Mouse (Mus musculus): ENCODE results near the gene Egln3. TPM values are rescaled to one million over a fixed set of nuclear protein-coding genes. Genes with fewer than 3 reads are reported as not detected.

Gene Egln3
- polyA plus RNA-seq, 1 experiment, result 9.9 TPM

GRCm38 (mm10) chr12:54192305-54192661 lies 11.4 kb downstream of the Egln3 start:
- Histone ChIP-seq H3K4me1 (ENCODE audit: control insufficient read depth, insufficient read depth, insufficient read length, low read length) (peaks cover 9% of the 10 kb centered on the region; the same call in 1 of the 2 replicates), H3K27ac (replicated peaks; ENCODE audit: low read depth, low read length) (no peak overlapping the region), H3K4me3 (ENCODE audit: insufficient read depth, low read depth, low read length) (no peak overlapping the region)

DNA sequence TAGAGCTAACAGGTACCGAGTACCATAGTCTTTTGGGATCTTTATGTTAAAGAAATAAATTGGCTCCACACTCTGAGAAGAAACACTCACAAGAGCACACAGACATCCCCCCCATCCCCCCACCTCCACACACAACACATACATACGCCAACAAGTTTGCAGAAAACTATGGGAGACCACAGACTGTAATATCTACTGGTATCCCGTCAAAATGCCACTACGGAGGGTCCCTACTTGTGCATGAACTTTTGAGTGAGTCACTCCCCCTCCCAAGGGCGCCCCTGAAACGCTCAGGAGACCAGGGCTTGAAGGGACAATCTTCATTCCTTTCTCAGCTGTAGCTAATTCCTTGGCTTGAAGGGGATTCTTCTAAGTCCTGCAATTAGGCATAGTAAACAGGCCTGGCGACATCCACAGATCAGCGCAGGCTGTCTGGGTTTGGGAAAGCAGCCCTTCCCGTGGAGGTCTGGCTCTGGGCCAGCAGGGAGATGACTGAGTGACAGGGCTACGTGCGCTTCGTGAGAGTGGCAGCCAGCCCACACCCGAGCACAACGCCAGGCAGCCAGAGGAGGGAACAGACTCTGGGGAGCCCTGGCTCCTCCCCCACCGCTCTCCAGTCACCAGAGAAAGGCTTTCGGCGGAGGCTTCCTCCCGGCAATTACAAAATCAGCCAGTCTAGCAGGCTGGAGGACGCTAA lies 11.9 kb downstream of the Egln3 start:
- Histone ChIP-seq H3K4me3 (ENCODE audit: insufficient read depth, low read depth, low read length) (peak overlapping the region; percentile 8), H3K4me1 (ENCODE audit: control insufficient read depth, insufficient read depth, insufficient read length, low read length) (peaks cover 9% of the 10 kb centered on the region; the same call in 1 of the 2 replicates), H3K27ac (replicated peaks; ENCODE audit: low read depth, low read length) (no peak overlapping the region)

- Histone ChIP-seq H3K4me1 (ENCODE audit: control insufficient read depth, insufficient read depth, insufficient read length, low read length) (peaks cover 9% of the 10 kb centered on the region; the same call in 1 of the 2 replicates), H3K27ac (replicated peaks; ENCODE audit: low read depth, low read length) (no peak overlapping the region), H3K4me3 (ENCODE audit: insufficient read depth, low read depth, low read length) (no peak overlapping the region)
These were observed 12.5 kb downstream of the Egln3 start for GRCm38 (mm10) chr12:54191181-54191580.

DNA sequence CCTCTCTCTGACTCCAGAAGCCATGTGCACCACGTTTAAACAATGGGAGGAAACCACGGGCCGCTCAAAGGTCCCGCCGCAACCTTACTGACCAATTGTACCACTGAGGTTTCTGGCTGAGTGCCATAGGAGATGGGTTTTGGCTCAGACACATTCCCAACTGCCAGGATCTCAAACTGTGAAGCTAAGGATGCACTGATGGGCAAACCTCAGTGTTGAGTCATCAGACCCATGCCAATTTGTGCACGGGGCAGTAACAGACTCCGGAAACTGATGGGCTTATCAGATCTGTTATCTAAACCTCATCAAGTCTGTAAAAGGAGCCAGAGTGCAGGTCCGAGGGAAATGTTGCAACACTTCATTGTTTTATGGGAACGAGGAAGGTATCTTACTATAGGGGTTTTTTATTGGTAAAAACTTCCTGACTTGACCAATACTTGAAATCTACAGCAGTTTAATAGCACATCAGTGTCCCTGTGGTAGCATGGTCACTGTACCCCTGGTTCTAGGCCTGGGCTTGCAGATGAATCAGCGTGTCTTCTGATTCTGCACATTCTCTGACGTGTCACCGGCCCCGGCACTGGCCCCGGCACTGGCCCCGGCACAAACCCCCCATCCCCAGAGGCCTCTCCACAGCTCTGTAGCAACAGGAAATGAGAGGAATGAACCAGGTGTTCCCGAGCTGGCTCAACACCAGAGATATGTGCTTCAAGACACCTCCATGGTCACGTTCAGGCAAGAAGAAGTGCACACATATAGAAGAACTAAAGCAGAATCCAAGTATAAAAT lies 15.7 kb downstream of the Egln3 start:
- Histone ChIP-seq H3K4me3 (ENCODE audit: insufficient read depth, low read depth, low read length) (no peak overlapping the region), H3K4me1 (ENCODE audit: control insufficient read depth, insufficient read depth, insufficient read length, low read length) (peaks cover 9% of the 10 kb centered on the region; the same call in 1 of the 2 replicates), H3K27ac (replicated peaks; ENCODE audit: low read depth, low read length) (no peak overlapping the region)

- H3K4me3 ChIP-seq (ENCODE audit: insufficient read depth, low read depth, low read length), result no peak overlapping the region
- H3K27ac ChIP-seq (replicated peaks; ENCODE audit: low read depth, low read length), result no peak overlapping the region
- H3K4me1 ChIP-seq (ENCODE audit: control insufficient read depth, insufficient read depth, insufficient read length, low read length), result peaks cover 9% of the 10 kb centered on the region; the same call in 1 of the 2 replicates
These were observed 16.6 kb downstream of the Egln3 start for GRCm38 (mm10) chr12:54186926-54187623.

DNA sequence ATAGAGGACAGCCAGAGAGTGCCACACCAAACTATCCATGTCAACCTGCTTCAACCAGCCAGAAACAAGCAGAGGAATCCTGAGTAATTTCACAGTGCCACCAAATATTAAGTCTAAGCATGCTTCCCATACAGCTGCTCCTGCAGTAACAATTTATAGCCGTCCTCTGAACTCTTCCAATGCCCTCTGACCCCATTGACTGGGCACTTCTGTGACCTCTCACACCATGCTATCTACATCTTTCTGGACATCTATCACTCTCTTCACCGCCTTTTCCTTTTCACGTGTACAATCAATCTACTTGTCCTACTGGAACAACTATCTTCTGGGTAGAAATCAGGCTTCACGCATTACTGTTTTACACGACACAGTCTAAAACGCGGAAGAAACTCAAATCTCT lies 19.4 kb downstream of the Egln3 start:
- H3K27ac ChIP-seq (replicated peaks; ENCODE audit: low read depth, low read length), result no peak overlapping the region
- H3K4me1 ChIP-seq (ENCODE audit: control insufficient read depth, insufficient read depth, insufficient read length, low read length), result no peaks in the 10 kb centered on the region
- H3K4me3 ChIP-seq (ENCODE audit: insufficient read depth, low read depth, low read length), result no peak overlapping the region

DNA sequence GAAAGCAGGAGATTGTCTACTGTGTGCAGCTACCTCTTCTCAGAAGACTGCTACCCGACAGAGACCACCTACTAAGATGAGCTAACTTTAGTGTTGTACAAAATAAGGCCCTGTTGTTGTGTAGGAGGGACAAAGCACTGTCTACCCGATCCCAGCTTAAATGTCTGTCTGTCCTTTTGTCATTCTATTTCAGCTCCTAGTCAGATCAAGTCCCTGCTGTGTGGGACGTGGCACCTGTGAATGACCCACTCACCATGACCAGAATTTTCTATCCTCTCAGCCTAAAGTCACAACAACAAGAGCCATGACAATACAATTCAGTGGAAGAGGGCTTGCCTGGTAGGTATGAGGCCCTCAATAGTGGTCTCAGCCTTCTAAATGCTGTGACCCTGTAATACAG lies 25.3 kb downstream of the Egln3 start:
- H3K4me3 ChIP-seq (ENCODE audit: insufficient read depth, low read depth, low read length), result no peak overlapping the region
- no peak overlapping the region for H3K27ac ChIP-seq (replicated peaks; ENCODE audit: low read depth, low read length)
- no peaks in the 10 kb centered on the region for H3K4me1 ChIP-seq (ENCODE audit: control insufficient read depth, insufficient read depth, insufficient read length, low read length)

- H3K27ac ChIP-seq (replicated peaks; ENCODE audit: low read depth, low read length), result no peak overlapping the region
- H3K4me3 ChIP-seq (ENCODE audit: insufficient read depth, low read depth, low read length), result no peak overlapping the region
These were observed 34.9 kb downstream of the Egln3 start for GRCm38 (mm10) chr12:54168786-54169185.

GRCm38 (mm10) chr12:54167737-54168136 lies 35.9 kb downstream of the Egln3 start:
- Histone ChIP-seq H3K4me3 (ENCODE audit: insufficient read depth, low read depth, low read length) (no peak overlapping the region), H3K4me1 (ENCODE audit: control insufficient read depth, insufficient read depth, insufficient read length, low read length) (no peaks in the 10 kb centered on the region), H3K27ac (replicated peaks; ENCODE audit: low read depth, low read length) (no peak overlapping the region)

More at GRCm38 (mm10) chr12:54168786-54169185, 34.9 kb downstream of the Egln3 start:
- H3K4me1 ChIP-seq (ENCODE audit: control insufficient read depth, insufficient read depth, insufficient read length, low read length), result no peaks in the 10 kb centered on the region

DNA sequence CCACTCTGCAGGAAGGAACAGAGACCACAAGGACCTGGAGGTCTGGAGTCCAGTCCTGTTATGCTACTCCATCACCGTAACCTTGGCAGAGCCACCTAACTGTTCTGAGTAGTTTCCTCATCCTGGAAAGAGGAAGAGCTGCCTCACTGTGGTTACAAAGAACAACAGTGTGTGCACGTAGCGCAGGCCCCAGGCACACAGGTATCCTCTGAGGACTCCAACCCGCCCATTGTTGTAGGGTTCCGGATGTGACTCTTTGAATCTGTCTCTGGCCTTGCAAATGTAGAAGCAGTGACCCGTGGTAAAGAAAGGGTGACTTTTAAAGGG lies 39.0 kb downstream of the Egln3 start:
- no peaks in the 10 kb centered on the region for H3K4me1 ChIP-seq (ENCODE audit: control insufficient read depth, insufficient read depth, insufficient read length, low read length)

DNA sequence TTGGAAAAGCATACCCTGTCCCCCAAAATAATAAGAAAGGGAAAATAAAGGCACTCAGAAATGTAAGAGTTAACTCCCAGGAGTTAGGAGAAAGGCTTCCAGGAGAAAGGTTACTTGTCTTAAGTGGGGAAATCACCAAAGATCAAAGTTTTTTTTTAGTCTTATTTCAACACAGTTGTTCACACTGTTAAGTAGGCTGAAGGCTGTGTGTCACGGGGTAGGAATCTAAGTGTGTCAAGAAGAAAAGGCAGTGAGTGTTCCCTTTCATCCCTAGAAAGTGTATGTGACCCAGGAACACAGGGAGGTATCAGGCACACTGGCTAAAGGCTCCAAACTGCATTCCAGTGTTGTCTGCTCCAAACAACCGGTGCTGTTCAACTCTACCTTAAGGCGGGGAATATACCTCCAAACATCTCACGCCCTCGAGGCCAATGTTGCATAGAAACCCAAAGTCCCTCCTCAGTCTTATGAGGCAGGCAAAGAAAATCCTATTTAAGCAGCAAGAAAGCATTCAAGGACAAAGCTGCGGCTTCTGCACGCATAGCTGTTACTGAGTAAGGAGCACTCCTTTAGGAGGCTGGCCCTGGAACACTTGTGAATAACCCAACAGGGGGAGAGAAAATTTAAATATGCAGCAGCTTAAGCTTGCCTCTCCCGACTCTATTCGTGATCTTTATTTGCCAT lies 39.5 kb downstream of the Egln3 start:
- no peaks in the 10 kb centered on the region for H3K4me1 ChIP-seq (ENCODE audit: control insufficient read depth, insufficient read depth, insufficient read length, low read length)
- H3K4me3 ChIP-seq (ENCODE audit: insufficient read depth, low read depth, low read length), result 0 out of 2 replicates have a peak overlapping the region, but pooled peaks have one; percentile 16
- 0 out of 2 replicates have a peak overlapping the region, but pooled peaks have one; percentile 13 for H3K27ac ChIP-seq (replicated peaks; ENCODE audit: low read depth, low read length)

More for the DNA sequence above, 39.0 kb downstream of the Egln3 start:
- no peak overlapping the region for H3K4me3 ChIP-seq (ENCODE audit: insufficient read depth, low read depth, low read length)
- H3K27ac ChIP-seq (replicated peaks; ENCODE audit: low read depth, low read length), result no peak overlapping the region

GRCm38 (mm10) chr12:54163166-54163565 lies 40.5 kb downstream of the Egln3 start:
- H3K27ac ChIP-seq (replicated peaks; ENCODE audit: low read depth, low read length), result peak overlapping the region; percentile 32
- H3K4me1 ChIP-seq (ENCODE audit: control insufficient read depth, insufficient read depth, insufficient read length, low read length), result no peaks in the 10 kb centered on the region
- H3K4me3 ChIP-seq (ENCODE audit: insufficient read depth, low read depth, low read length), result peak overlapping the region; percentile 31

DNA sequence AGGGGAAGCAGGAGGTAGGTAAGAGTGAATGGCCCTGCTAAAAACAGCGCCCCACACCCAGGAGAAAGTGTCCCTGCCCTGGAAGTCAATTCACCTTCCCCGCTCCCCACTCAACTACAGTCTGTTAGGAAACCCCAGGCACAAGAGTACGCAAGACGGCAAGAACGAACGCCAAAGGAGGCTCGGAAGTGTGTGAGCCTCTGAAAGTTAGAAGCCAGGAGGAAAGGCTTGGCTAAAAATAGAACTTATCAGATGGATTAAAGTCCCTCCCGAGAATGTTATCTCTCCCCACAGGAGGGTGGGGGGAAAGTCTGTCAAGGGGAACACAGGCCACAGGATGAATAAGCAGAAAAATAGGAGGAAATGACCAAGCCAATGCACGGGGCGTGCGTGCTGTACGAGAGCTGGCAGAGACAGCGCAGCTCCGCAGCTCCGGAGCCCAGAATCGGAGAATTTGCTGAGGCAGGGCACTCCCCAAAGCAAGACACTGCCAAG lies 41.0 kb downstream of the Egln3 start:
- Histone ChIP-seq H3K27ac (replicated peaks; ENCODE audit: low read depth, low read length) (peak overlapping the region; percentile 39), H3K4me1 (ENCODE audit: control insufficient read depth, insufficient read depth, insufficient read length, low read length) (no peaks in the 10 kb centered on the region), H3K4me3 (ENCODE audit: insufficient read depth, low read depth, low read length) (peak overlapping the region; percentile 31)

DNA sequence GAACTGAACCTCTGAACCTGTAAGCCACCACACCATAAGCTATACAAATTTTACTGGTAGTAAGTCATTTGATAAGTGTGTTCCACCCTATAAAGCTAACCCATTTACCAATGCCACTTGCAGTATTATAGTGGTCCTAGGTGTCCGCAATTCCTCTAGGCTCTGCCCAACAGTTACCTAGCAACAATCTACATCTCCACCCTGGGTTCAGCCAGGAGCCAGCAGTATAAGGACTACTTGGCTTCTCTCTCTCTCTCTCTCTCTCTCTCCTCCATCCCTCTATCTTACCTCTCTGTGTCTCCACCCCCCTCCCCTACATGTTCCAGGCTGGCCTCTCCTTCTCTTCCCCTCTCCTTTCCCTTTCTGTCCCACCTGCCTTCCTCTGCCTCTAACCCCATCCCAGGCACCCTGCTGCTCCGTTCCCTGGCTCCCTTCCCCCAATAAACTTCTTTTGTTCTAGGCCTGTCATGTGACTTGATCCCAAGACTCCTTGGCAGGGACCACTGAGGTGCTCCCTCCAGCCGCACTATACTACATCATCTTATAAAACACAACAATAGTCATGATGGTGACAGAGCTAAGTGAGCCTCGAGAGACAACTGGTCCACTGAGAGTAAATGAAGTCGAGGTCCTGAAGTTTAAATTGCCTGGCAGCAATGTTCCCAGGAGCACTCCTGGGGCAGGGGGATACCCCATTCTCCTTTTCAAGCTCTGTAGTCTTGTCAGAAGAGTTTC lies 42.0 kb downstream of the Egln3 start:
- Histone ChIP-seq H3K27ac (replicated peaks; ENCODE audit: low read depth, low read length) (no peak overlapping the region), H3K4me3 (ENCODE audit: insufficient read depth, low read depth, low read length) (no peak overlapping the region), H3K4me1 (ENCODE audit: control insufficient read depth, insufficient read depth, insufficient read length, low read length) (no peaks in the 10 kb centered on the region)

Measured in brown adipose tissue, adult 24 weeks (tissue).